ENCODE assay signal across 29 mouse cellular contexts in the genomic region with DNA sequence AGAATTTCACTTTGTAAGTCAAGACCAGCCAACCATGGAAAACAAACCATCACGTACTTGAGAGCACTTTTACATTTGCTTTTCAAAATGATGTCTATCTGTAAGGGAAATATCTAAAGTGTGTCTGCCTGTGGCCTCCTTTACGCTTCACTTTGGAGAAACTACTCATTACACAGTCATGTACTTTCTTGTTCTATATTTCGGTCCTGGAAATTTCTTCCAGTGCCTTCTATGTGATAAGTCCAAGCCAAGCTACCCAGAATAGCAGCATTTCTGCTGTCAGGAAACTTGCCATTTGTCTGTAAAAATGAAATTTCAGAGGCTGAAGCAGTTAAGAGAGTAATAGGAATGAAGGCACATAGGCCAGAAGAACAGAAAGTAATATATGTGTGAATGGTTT.
"Had no signal": no experiment of that assay in that cellular context is flagged by ENCODE, and none has a peak within 500 bp of the region (broad histone marks: within the 10 kb centered on the region; RNA-seq: fewer than 3 reads in every experiment).

No protein-coding gene starts in this region.

- ATAC-seq: forebrain, embryonic 13.5 days; forebrain, embryonic 14.5 days; forebrain, embryonic 15.5 days; forebrain, embryonic 16.5 days; forebrain, postnatal 0 days had no signal

- DNase-seq: cerebellum, adult 8-10 months; cerebellum, adult 9-10 months; cerebellum, adult 9-11 months; cerebellum, postnatal 10 days; cerebellum, postnatal 14 days; cerebellum, postnatal 25 days; cerebellum, postnatal 36 days; embryo, embryonic 11 days; forebrain, postnatal 0 days; gastrocnemius, adult 2 months; gastrocnemius, postnatal 10 days; gastrocnemius, postnatal 14 days; gastrocnemius, postnatal 25 days; gastrocnemius, postnatal 36 days; heart, adult 11 months; heart, adult 18-20 months; heart, adult 2 months had no signal

- H3K9me3 ChIP-seq: embryonic facial prominence, embryonic 10.5 days; embryonic facial prominence, embryonic 12.5 days; embryonic facial prominence, embryonic 13.5 days; embryonic facial prominence, embryonic 15.5 days; forebrain, embryonic 10.5 days; forebrain, embryonic 12.5 days; forebrain, embryonic 13.5 days; forebrain, embryonic 15.5 days; heart, embryonic 10.5 days had no signal

- H3K27me3 ChIP-seq: embryonic facial prominence, embryonic 12.5 days; embryonic facial prominence, embryonic 13.5 days; embryonic facial prominence, embryonic 15.5 days; forebrain, embryonic 12.5 days; forebrain, embryonic 13.5 days; forebrain, embryonic 15.5 days had no signal

- H3K36me3 ChIP-seq: embryonic facial prominence, embryonic 10.5 days; embryonic facial prominence, embryonic 12.5 days; embryonic facial prominence, embryonic 15.5 days; forebrain, embryonic 10.5 days; forebrain, embryonic 12.5 days; forebrain, embryonic 15.5 days had no signal

- H3K4me2 ChIP-seq: embryonic facial prominence, embryonic 12.5 days; embryonic facial prominence, embryonic 13.5 days; embryonic facial prominence, embryonic 15.5 days; forebrain, embryonic 12.5 days; forebrain, embryonic 13.5 days; forebrain, embryonic 15.5 days had no signal

- H3K27ac ChIP-seq: embryonic facial prominence, embryonic 10.5 days; embryonic facial prominence, embryonic 12.5 days; embryonic facial prominence, embryonic 13.5 days; embryonic facial prominence, embryonic 15.5 days; forebrain, embryonic 10.5 days; forebrain, embryonic 12.5 days; forebrain, embryonic 13.5 days; forebrain, embryonic 15.5 days; gastrocnemius, adult 2 months; heart, adult 2 months; heart, embryonic 10.5 days had no signal

- H3K4me3 ChIP-seq: embryonic facial prominence, embryonic 10.5 days; embryonic facial prominence, embryonic 12.5 days; embryonic facial prominence, embryonic 13.5 days; embryonic facial prominence, embryonic 15.5 days; erythroblast, embryonic 14.5 days; forebrain, embryonic 10.5 days; forebrain, embryonic 12.5 days; forebrain, embryonic 13.5 days; forebrain, embryonic 15.5 days; gastrocnemius, adult 2 months; heart, adult 2 months; heart, embryonic 10.5 days had no signal

- H3K9ac ChIP-seq: embryonic facial prominence, embryonic 12.5 days; embryonic facial prominence, embryonic 13.5 days; embryonic facial prominence, embryonic 15.5 days; forebrain, embryonic 12.5 days; forebrain, embryonic 13.5 days; forebrain, embryonic 15.5 days; forebrain, postnatal 0 days had no signal

- H3K4me1 ChIP-seq: embryonic facial prominence, embryonic 10.5 days; embryonic facial prominence, embryonic 12.5 days; embryonic facial prominence, embryonic 13.5 days; embryonic facial prominence, embryonic 15.5 days; forebrain, embryonic 10.5 days; forebrain, embryonic 12.5 days; forebrain, embryonic 13.5 days; forebrain, embryonic 15.5 days; heart, embryonic 10.5 days had no signal
